Mouse (Mus musculus) bone marrow, adult 2 months (tissue): ENCODE results near the gene Hoxd13. TPM values are rescaled to one million over a fixed set of nuclear protein-coding genes. Genes with fewer than 3 reads are reported as not detected.
A peak's percentile ranks its signal among the peaks of the same experiment; 100 is the strongest.

Source experiments
- H3K27ac ChIP-seq: fragments of 200-500 bp; 2 replicates; pipeline ENCODE4 v1.5.1; 2012; ENCODE audit warnings: low read depth, mild to moderate bottlenecking, control low read depth, inconsistent platforms, low read length; ENCODE audit not compliant: control insufficient read depth, poor library complexity, insufficient read depth
- H3K4me1 ChIP-seq: fragments of 200-500 bp; 2 replicates; pipeline ENCODE4 v1.6.1; 2011; ENCODE audit warnings: low read length; ENCODE audit not compliant: control insufficient read depth, insufficient read depth
- H3K4me3 ChIP-seq: fragments of 200-500 bp; replicated peaks from 2 replicates; pipeline ENCODE3; 2011; ENCODE audit warnings: mild to moderate bottlenecking, low read depth, low read length, control low read depth; ENCODE audit not compliant: control insufficient read depth
- CTCF ChIP-seq: fragments of 200-500 bp; IDR thresholded peaks from 2 replicates; pipeline ENCODE4 v1.5.1; 2011; ENCODE audit warnings: low read length, control low read depth; ENCODE audit not compliant: control insufficient read depth, insufficient read depth
- POLR2A ChIP-seq: fragments of 200-500 bp; IDR thresholded peaks from 2 replicates; pipeline ENCODE4 v1.6.1; 2011; ENCODE audit warnings: low read depth, mild to moderate bottlenecking, control low read depth, low read length, borderline replicate concordance; ENCODE audit not compliant: control insufficient read depth
- WGBS: fragments of 180-500 bp; shearing (Covaris S2); methylation state at CpG from one replicate; pipeline ENCODE4 v1.1.7; 2018; 5-methylcytosine and 5-hydroxymethylcytosine counted together
- polyA plus RNA-seq: library from polyadenylated mRNA; stranded (reverse); fragments of >200 nt; gene quantifications from 2 replicates; pipeline ENCODE4 v1.2.4, GENCODE M21; 2011; ENCODE audit warnings: low replicate concordance; ENCODE audit not compliant: missing spikeins, insufficient read depth, insufficient read length

Gene Hoxd13
- polyA plus RNA-seq, 1 experiment = 1.2 TPM

DNA sequence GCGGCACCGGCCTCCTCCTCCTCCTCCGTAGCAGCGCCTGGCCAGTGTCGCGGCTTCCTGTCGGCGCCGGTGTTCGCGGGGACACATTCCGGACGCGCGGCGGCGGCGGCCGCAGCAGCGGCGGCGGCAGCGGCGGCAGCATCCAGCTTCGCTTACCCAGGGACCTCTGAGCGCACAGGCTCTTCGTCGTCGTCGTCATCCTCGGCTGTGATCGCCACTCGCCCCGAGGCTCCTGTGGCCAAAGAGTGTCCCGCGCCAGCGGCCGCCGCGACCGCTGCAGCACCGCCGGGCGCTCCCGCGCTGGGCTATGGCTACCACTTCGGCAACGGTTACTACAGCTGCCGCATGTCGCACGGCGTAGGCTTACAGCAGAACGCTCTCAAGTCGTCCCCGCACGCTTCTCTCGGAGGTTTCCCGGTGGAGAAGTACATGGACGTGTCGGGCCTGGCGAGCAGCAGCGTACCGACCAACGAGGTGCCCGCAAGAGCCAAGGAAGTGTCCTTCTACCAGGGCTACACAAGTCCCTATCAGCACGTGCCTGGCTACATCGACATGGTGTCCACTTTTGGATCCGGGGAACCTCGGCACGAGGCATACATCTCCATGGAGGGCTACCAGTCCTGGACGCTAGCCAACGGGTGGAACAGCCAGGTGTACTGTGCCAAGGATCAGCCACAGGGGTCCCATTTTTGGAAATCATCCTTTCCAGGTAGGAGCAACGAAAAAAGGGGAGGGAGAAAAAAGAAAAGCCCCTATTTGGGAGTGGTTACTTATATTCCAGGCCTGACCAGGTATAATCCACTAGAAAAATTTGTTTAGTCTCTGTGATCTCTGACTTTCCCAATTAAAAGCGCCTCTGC, 490 bp downstream of the Hoxd13 start:
- Histone ChIP-seq H3K4me3 (no peak overlapping the region), H3K27ac (no peak overlapping the region), H3K4me1 (no peaks in the 10 kb centered on the region)
- TF ChIP-seq CTCF (no peak), POLR2A (no peak)
- WGBS = 1% methylated on average over 74 of the region's 74 CpGs

DNA sequence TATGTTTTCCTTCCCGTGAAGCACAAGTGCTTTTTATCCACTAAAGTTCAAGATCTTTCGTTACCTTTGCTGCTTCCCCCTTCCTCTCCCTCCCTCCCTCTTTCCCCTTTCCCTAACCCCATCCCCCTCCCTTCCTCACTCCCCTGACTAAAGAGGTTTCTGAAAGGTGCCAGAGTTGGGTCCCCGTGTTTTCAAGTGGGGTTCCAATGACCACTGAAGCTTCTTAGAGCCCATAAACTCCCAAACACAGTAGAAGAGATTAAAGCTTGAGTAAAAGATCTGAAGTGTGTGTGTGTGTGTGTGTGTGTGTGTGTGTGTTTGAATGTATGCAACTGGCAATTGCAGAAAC, 1.1 kb downstream of the Hoxd13 start:
- TF ChIP-seq CTCF (no peak), POLR2A (no peak)
- Histone ChIP-seq H3K4me3 (no peak overlapping the region), H3K4me1 (no peaks in the 10 kb centered on the region), H3K27ac (no peak overlapping the region)
- WGBS = 9% methylated on average over 3 of the region's 3 CpGs

DNA sequence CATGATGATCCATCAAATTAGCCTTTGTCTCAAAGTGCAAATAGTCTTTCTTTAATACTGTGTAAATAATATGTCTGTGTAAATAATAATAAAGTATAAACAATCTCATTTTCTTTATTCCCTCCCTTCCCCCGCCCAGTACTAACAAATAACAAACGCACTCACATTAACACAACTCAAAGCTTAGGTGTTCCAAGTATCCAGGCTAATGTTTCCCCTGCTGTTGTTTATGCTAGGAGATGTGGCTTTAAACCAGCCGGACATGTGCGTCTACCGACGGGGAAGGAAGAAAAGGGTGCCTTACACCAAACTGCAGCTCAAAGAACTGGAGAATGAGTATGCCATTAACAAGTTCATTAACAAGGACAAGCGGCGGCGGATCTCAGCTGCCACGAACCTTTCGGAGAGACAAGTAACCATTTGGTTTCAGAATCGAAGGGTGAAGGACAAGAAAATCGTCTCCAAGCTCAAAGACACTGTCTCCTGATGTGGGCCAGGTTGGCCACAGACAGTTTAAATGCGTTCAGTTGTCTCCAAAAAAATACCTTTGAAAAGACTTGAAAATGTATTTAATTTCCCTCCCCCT, 1.6 kb downstream of the Hoxd13 start:
- no peaks in the 10 kb centered on the region for H3K4me1 ChIP-seq
- WGBS = 5% methylated on average over 14 of the region's 14 CpGs

DNA sequence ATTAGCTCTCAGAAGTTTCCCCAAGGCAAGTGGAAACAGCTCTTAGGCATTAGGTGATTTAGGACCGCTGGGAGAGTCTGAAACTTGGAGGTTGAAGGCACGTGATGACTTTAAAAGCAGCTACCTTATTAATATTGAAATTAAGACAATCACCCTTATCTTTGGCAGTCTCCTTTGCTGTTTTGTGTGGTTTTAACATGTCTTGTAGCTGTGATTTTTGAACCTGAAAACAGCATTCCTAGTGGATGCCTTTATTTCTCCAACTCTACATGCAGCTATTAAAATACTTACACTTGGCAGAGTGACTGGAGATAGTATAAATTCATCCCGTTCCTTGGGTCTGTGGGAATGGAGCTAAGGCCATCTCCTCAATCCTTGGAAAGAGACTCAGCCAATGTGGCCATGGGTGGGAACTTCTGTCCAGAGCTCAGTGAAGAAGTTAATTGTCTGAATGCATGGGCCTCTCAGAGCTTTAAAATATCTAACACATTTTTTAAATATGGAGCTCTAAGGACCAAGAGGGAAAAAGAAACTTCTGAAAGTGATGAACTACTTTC, 2.6 kb downstream of the Hoxd13 start:
- H3K4me1 ChIP-seq = no peaks in the 10 kb centered on the region
- no peak for TF ChIP-seq POLR2A
- no peak for TF ChIP-seq CTCF
- 17% methylated on average over 3 of the region's 3 CpGs for WGBS

More for the DNA sequence above, 1.6 kb downstream of the Hoxd13 start:
- no peak overlapping the region for H3K27ac ChIP-seq
- TF ChIP-seq POLR2A = no peak
- no peak for TF ChIP-seq CTCF
- H3K4me3 ChIP-seq = no peak overlapping the region

DNA sequence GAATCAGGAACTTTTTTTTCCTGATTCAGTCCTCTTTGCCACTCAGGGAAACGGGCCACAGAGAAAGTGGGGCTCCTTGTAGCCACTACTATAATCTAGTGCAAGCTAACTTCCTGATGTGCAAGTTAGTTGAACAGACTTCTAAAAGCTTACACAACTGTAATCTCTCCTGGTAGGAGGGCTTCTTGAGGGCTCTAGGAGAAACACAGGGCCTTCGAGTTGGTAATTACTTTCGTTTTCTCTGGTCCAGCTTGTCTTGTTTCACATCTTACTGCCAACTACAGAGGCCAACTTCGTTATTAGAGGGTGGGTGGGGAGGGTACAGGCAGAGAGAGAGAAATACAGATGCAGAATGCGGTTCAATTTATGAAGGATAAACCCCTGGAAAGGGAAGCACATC, 3.7 kb downstream of the Hoxd13 start:
- TF ChIP-seq CTCF = no peak
- TF ChIP-seq POLR2A = no peak
- H3K4me1 ChIP-seq = no peaks in the 10 kb centered on the region
- H3K4me3 ChIP-seq = no peak overlapping the region
- no peak overlapping the region for H3K27ac ChIP-seq
- WGBS = 11% methylated on average over 5 of the region's 5 CpGs

More for the DNA sequence above, 2.6 kb downstream of the Hoxd13 start:
- no peak overlapping the region for H3K4me3 ChIP-seq
- H3K27ac ChIP-seq = no peak overlapping the region

DNA sequence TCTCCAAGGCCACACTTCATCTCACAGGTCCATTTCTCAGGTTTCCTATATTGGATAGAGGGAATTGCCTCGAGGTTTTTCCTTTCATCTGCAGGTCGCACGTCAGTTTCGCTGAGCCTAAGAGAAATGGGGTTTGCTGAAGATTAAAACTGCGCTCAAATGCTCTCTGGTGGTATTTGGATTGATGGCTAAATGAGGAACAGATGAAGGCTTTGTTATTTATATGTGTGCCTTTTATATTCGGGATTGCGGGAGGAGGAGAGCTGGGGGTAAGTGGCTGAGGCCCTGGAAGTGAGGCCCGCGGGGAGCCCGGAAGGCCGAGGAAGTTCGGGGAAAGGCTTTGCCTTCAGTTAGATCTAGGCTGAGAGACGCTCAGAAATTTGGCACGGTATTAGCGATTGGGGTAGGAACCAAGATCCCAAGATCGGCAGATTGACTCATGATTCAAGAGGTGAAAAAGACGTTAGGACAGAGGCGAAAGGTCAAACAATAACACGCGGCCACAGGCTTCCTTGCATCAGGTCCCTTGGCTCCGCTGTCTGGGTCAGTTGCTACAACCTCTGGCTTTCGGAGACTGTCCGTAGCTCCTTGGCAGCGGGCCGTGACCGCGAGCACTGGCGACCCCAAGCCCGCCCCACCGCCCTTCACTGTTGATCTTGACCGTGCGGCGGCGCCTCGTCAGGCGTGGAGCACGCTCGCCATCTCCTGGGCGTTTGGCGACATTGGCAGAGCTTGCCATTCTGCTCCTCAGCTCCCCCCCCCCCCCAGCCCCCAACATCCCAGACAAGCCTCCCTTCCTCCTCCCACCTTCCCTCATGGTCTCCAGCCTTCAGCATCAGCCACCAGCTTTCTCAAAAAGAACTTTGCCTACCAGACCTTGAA, 4.6 kb downstream of the Hoxd13 start:
- Histone ChIP-seq H3K4me3 (peak overlapping the region; percentile 30), H3K27ac (no peak overlapping the region), H3K4me1 (no peaks in the 10 kb centered on the region)
- TF ChIP-seq CTCF = peak; percentile 74
- TF ChIP-seq POLR2A = no peak
- 3% methylated on average over 40 of the region's 40 CpGs for WGBS

DNA sequence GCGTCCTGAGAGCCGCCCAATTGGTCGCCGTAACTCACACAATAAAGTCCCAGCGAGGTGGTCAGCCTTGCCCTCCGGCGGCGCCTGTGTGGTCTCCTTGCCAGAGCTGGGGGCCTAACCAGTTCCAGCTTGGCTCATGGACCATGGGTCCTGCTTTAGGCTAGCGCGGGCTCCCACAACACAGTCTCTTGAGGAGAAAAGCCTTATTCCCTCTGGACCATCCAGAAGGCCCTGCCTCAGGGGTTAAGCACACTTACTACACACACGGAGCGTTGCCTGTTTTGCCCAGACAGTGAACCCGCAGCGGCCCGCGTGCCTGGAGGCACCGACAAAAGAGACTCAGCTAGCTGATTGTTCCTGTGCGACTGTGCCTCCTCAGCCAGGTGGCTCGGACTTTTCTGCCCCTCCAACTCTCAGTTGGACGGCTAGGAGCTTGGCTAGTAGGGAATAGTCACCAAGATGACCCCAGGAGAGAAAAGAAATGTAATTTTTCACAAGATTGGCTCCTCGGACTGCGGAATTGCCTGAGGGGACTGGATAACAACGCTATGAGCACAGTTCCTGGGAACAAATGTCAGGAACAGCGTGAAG, 5.8 kb downstream of the Hoxd13 start:
- no peaks in the 10 kb centered on the region for H3K4me1 ChIP-seq
- H3K27ac ChIP-seq = no peak overlapping the region
- TF ChIP-seq POLR2A = no peak
- TF ChIP-seq CTCF = no peak
- WGBS = 7% methylated on average over 24 of the region's 24 CpGs
- no peak overlapping the region for H3K4me3 ChIP-seq
